Mouse (Mus musculus): ENCODE data around the gene Hdac8.

DNA sequence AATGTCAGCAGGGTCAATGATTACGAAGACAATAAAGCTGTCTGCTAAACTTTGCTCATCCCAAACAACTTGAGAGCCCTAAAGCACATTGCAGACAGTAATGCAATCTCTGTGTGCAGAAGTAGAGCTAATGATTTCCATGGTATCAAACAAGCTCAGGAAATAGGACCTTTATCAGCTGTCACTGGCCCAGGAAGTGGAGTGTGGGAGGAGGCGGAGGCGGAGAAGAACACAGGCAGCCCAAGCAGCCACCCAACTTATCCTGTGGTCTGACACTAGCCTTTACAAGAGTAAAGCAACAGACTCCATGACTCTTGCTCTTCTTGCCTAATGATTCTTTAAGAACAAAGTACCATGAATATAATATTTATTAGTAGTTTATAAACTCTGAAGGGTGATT lies 26.7 kb downstream of the Hdac8 start:
- TF ChIP-seq EP300 (IDR thresholded peaks at IDR 0.05; ENCODE audit: low read depth) (no peak), CTCF (IDR thresholded peaks at IDR 0.05; ENCODE audit: low read depth) (no peak)
